Mouse (Mus musculus): ENCODE data around the gene Pias1.

DNA sequence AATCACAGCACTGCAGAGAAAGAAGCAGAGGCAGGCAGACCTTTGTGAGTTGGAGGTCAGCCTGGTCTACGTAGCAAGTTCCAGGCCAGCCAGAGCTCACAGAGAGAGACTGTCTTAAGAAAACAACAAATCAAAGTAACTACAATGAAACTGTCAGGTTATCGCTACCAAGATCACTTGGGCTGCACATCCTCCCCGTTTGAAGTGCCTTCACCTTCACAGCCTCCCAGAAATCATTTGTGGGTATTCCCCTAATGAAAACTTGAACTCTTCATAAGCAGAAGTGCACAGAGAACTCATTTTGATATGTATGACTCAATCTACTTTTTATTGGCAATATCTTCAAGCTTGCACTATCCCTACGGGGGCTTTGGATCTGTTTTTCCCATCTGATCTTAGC is 10.6 kb downstream of the Pias1 start:
- TF ChIP-seq GATA1 (IDR thresholded peaks at IDR 0.05; ENCODE audit: borderline replicate concordance, low read length) (no peak), FLI1 (IDR thresholded peaks at IDR 0.05; ENCODE audit: low read length) (no peak)

Data from megakaryocyte, embryonic 14.5 days (primary cell).